Mouse (Mus musculus): Measurements from ENCODE around the gene Prkag3. TPM values are rescaled to one million over a fixed set of nuclear protein-coding genes. Genes with fewer than 3 reads are reported as not detected.

The Prkag3 gene
- polyA plus RNA-seq, 1 experiment from 2014 or later = 0.04 TPM

DNA sequence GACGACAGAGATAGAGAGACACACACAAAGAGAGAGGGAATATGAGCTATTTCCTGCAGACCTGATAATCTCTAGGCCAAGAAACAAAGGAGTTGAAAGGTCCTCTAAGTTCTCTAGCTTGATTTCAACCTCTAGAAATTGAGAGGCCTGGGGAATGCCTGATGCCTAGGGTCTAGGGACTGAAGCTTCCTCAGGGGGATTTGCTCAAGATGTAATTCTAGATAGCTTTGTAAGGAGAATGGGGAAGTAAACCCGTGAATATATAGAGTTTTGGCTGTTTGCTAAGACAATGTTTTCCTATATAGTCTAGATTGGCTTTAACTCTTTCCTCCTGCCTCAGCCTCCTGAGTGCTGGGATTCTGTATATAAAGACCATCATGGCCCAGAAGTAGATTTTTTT is 34.1 kb downstream of the Prkag3 start:
- Histone ChIP-seq H3K36me3 (replicated peaks; ENCODE audit: insufficient read depth, low read length) (no peaks in the 10 kb centered on the region), H3K27me3 (ENCODE audit: insufficient read depth, low read length) (no peaks in the 10 kb centered on the region), H3K4me3 (ENCODE audit: low read depth, low read length) (peak overlapping the region; percentile 60), H3K9me3 (ENCODE audit: low read length) (no peaks in the 10 kb centered on the region), H3K27ac (ENCODE audit: low read depth) (no peak overlapping the region), H3K4me1 (ENCODE audit: insufficient read depth) (peaks cover 3% of the 10 kb centered on the region; the same call in 1 of the 2 replicates), H3K4me2 (ENCODE audit: low read depth, low read length) (peak overlapping the region; percentile 85), H3K9ac (replicated peaks) (no peak overlapping the region)
- 20% methylated on average over 2 of the region's 2 CpGs for whole genome bisulfite sequencing (ENCODE audit: insufficient replicate concordance)
- no peak for TF ChIP-seq EP300 (IDR thresholded peaks at IDR 0.05; ENCODE audit: low read depth)
- no peak for TF ChIP-seq CTCF (IDR thresholded peaks at IDR 0.05; ENCODE audit: low read depth)
- DNase-seq (no peak), ATAC-seq (no peak)

- H3K27ac ChIP-seq (ENCODE audit: low read depth) = peak overlapping the region; percentile 94
- H3K4me2 ChIP-seq (ENCODE audit: low read depth, low read length) = peak overlapping the region; percentile 85
- DNase-seq (no peak), ATAC-seq (peak; percentile 29)
- peaks cover 3% of the 10 kb centered on the region; the same call in 1 of the 2 replicates for H3K4me1 ChIP-seq (ENCODE audit: insufficient read depth)
- no peaks in the 10 kb centered on the region for H3K36me3 ChIP-seq (replicated peaks; ENCODE audit: insufficient read depth, low read length)
- no peak for TF ChIP-seq EP300 (IDR thresholded peaks at IDR 0.05; ENCODE audit: low read depth)
- no peak for TF ChIP-seq CTCF (IDR thresholded peaks at IDR 0.05; ENCODE audit: low read depth)
- 24% methylated on average over 12 of the region's 12 CpGs for WGBS (ENCODE audit: insufficient replicate concordance)
- H3K27me3 ChIP-seq (ENCODE audit: insufficient read depth, low read length) = no peaks in the 10 kb centered on the region
- no peaks in the 10 kb centered on the region for H3K9me3 ChIP-seq (ENCODE audit: low read length)
- H3K9ac ChIP-seq (replicated peaks) = peak overlapping the region; percentile 81
- H3K4me3 ChIP-seq (ENCODE audit: low read depth, low read length) = peak overlapping the region; percentile 60
Measured at GRCm38 (mm10) chr1:74713859-74714730, 34.9 kb downstream of the Prkag3 start.

- 7% methylated on average over 35 of the region's 35 CpGs for WGBS (ENCODE audit: insufficient replicate concordance)
- peak; percentile 85 for ATAC-seq
- peak within 1 kb of the TSS; percentile 94 for H3K27ac ChIP-seq (ENCODE audit: low read depth)
Measured at GRCm38 (mm10) chr1:74713099-74713858, 35.7 kb downstream of the Prkag3 start, which contains the start of gene Cyp27a1. Gene Cyp27a1, plus strand, starts transcription at chr1:74713574.

GRCm38 (mm10) chr1:74712461-74713098 is 36.4 kb downstream of the Prkag3 start:
- Histone ChIP-seq H3K9me3 (ENCODE audit: low read length) (no peaks in the 10 kb centered on the region), H3K27ac (ENCODE audit: low read depth) (peak overlapping the region; percentile 94), H3K9ac (replicated peaks) (no peak overlapping the region), H3K4me1 (ENCODE audit: insufficient read depth) (peaks cover 3% of the 10 kb centered on the region; the same call in 1 of the 2 replicates), H3K36me3 (replicated peaks; ENCODE audit: insufficient read depth, low read length) (no peaks in the 10 kb centered on the region), H3K4me2 (ENCODE audit: low read depth, low read length) (peak overlapping the region; percentile 85), H3K4me3 (ENCODE audit: low read depth, low read length) (peak overlapping the region; percentile 60), H3K27me3 (ENCODE audit: insufficient read depth, low read length) (no peaks in the 10 kb centered on the region)
- peak; percentile 32 for DNase-seq
- WGBS (ENCODE audit: insufficient replicate concordance) = 24% methylated on average over 5 of the region's 5 CpGs
- TF ChIP-seq CTCF (IDR thresholded peaks at IDR 0.05; ENCODE audit: low read depth) (no peak), EP300 (IDR thresholded peaks at IDR 0.05; ENCODE audit: low read depth) (no peak)
- peak; percentile 69 for ATAC-seq

More at GRCm38 (mm10) chr1:74713099-74713858, 35.7 kb downstream of the Prkag3 start, which contains the start of gene Cyp27a1:
- peak; percentile 72 for DNase-seq
- TF ChIP-seq CTCF (IDR thresholded peaks at IDR 0.05; ENCODE audit: low read depth) (peak; percentile 37), EP300 (IDR thresholded peaks at IDR 0.05; ENCODE audit: low read depth) (no peak)
- Histone ChIP-seq H3K27me3 (ENCODE audit: insufficient read depth, low read length) (no peaks in the 10 kb centered on the region), H3K9ac (replicated peaks) (peak within 1 kb of the TSS; percentile 81), H3K4me1 (ENCODE audit: insufficient read depth) (peaks cover 3% of the 10 kb centered on the region; the same call in 1 of the 2 replicates), H3K4me2 (ENCODE audit: low read depth, low read length) (peak within 1 kb of the TSS; percentile 85), H3K4me3 (ENCODE audit: low read depth, low read length) (peak within 1 kb of the TSS; percentile 60), H3K36me3 (replicated peaks; ENCODE audit: insufficient read depth, low read length) (no peaks in the 10 kb centered on the region), H3K9me3 (ENCODE audit: low read length) (no peaks in the 10 kb centered on the region)

GRCm38 (mm10) chr1:74712046-74712445 is 37.0 kb downstream of the Prkag3 start:
- Histone ChIP-seq H3K4me3 (ENCODE audit: low read depth, low read length) (no peak overlapping the region), H3K9ac (replicated peaks) (no peak overlapping the region), H3K36me3 (replicated peaks; ENCODE audit: insufficient read depth, low read length) (no peaks in the 10 kb centered on the region), H3K4me2 (ENCODE audit: low read depth, low read length) (no peak overlapping the region; the same call in 1 of the 2 replicates), H3K27ac (ENCODE audit: low read depth) (peak overlapping the region; percentile 94), H3K9me3 (ENCODE audit: low read length) (no peaks in the 10 kb centered on the region), H3K4me1 (ENCODE audit: insufficient read depth) (peaks cover 3% of the 10 kb centered on the region; the same call in 1 of the 2 replicates), H3K27me3 (ENCODE audit: insufficient read depth, low read length) (no peaks in the 10 kb centered on the region)
- TF ChIP-seq CTCF (IDR thresholded peaks at IDR 0.05; ENCODE audit: low read depth) = peak; percentile 30
- no peak for TF ChIP-seq EP300 (IDR thresholded peaks at IDR 0.05; ENCODE audit: low read depth)
- WGBS (ENCODE audit: insufficient replicate concordance) = 55% methylated on average over 4 of the region's 4 CpGs
- ATAC-seq (no peak), DNase-seq (no peak)

All from liver, postnatal 0 days (tissue).